Mouse (Mus musculus): ENCODE data around the gene Dgkg. TPM values are rescaled to one million over a fixed set of nuclear protein-coding genes. Genes with fewer than 3 reads are reported as not detected.

The Dgkg gene
- polyA plus RNA-seq, 3 experiments from 2014 or later, result 0.14 to 0.94 (median 0.25) TPM

DNA sequence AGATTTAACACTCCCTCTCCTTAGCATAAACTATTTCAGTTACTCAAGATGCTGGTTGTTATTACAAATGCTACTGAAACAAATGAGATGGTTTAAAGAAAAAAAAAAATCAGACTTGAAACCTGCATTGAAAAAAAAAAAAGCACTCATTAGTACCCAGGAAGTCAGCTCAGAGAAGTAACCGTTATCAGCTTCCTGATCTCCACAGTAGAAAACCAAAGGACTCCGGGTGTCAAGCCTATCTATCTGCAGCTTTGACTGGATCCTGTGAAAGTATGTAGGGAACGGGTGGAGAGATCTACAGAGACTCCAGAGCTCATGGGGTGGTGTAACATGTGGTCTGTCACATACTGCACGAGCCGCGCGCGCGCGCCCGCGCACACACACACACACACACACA is 225.2 kb downstream of the Dgkg start:
- peak; percentile 86 for ATAC-seq

DNA sequence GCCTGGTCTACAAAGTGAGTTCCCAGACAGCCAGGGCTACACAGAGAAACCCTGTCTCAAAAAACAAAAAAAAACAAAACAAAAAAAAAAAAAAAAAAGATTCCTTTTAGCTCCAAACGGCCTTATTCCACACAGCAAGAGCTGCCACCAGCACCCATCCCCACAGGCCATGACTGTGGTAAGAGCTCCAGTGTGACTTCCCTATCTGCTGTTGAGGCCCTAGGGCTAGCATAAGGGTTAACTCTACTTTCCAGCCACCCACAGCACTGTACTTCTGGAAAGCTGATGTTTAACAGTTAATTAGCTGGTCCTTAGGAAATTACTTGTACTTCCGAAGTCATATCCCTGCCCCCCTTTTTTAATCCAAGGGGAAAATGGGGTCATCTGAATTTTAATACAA is 225.7 kb downstream of the Dgkg start:
- ATAC-seq, result no peak

DNA sequence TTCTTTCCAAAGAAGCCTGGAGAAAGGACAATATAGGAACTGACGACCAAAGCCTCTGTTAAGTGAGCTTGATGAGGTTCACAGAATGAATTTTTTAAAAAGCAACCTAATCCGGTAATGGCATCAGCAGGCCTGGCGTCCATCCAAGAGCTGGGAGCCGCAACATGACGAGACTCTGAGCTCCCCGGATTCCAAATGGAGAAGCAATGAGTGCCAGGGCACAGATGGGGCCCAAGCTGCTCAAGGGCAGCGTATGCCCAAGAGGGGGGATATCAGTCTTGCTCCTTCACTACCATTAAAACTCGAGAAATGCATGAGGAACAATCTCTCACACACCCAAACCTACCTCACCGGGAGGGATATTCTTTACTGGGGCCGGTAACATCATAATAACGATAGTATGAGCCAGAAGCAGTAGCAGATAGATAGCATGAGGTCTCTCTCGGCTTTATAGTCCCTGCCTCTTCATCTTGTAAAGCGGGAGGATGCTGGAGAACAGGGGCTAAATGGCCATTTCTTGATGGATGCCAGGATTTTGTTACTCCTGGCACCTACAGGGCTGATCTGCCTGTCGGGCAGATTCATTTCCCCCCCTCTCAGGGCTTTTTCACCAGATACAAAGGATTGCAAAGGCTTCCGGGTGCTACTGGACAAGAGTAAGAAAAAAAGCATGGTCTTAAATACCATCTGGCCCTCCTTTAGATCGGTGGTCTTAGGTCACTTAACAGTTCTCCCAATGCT is 226.6 kb downstream of the Dgkg start:
- no peak for ATAC-seq

DNA sequence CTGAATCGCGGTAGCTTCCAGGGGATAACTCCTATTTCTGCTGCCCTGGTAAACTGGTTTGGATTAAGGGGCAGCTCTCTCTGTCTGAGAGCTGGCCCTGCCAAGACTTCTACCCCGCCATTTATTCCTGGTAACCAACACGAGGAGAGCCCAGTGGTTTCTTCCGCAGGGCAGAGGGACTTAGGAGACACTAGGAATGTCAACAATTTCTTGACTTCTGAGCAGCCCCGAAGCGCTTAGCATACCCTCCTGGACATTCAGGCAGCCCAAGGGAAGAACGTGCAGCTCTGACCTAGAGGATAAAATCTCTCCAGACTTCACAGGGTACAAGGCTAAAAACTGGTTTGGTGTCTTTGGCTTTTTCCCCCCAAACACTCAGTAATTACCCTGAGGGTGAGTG is 227.6 kb downstream of the Dgkg start:
- ATAC-seq, result no peak

DNA sequence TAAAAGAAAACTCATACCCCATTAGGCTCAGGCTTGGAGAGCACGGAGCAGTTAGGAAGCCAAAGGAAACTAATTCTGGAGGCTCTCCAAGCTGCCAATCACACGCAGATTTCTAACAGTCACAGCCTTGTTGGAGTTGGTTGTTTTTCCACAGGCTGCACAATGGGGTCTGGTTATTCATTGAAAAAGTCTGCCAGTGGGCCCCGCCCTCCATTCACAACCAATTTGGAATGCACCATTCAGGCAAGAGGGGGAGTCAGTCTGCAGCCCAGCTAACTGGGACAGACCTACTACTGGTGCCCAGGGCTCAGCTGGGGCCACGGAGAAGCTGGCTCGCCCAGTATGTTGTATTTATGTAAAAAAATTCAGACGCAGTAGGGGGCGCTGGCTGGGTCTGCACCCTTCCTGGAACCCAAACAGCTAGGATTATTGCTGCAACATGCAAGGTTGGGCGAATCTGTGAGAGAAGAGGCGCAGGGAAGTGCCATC is 228.1 kb downstream of the Dgkg start:
- ATAC-seq, result no peak

DNA sequence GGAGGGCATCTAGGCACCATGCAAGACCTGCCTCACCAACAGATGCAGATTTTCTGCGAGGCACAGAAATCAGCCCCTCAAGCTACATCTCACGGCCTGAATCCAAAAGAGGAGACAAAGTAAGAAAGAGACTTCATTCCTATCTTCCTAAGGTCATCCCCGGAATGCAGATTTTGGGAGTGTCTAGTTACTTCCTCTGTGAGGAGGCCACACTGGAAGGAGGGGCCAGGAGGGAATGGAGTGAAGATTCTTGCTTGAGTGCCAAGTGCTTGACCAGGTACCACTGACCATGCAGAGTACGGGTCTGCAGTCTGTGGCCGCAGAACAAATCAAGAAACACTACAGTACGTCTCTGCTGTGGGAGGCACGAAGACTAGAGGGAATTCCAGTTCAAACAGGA is 230.2 kb downstream of the Dgkg start:
- ATAC-seq, result no peak

DNA sequence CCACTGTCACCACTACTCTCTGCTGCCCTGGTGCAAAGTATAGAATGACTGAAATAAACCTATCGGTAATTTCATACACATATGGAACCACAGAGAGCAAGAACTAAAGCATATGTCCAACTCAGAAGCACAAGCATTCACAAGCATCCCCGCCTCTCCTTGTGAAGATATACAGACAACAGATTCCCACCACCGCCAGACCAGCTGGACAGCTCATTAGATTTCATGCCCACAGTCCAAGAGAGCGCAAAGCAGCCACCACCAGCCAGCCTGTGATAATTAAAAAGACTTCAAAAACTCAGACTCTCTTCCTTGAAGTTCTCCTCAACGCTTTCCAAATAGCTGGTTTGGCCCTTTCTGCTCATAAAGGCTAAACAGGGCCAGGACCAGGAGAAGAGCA is 234.8 kb downstream of the Dgkg start:
- ATAC-seq, result no peak

Other genes starting within 250 kb of the Dgkg start
- 1 to 10 TPM; 2.5 to 5.6 (median 5.2) TPM for gene Etv5, start 217.5 kb downstream of the Dgkg start, polyA plus RNA-seq (2017; shearing (Covaris generic))
- not detected for gene Crygs, start 154.4 kb upstream of the Dgkg start, polyA plus RNA-seq (2017; shearing (Covaris generic))
- gene Tbccd1, start 200.4 kb upstream of the Dgkg start, polyA plus RNA-seq (2017; shearing (Covaris generic)), result 10 to 100 TPM; 17.4 to 21.0 (median 19.4) TPM
- 10 to 100 TPM; 43.0 to 79.0 (median 48.2) TPM for gene Dnajb11, start 200.6 kb upstream of the Dgkg start, polyA plus RNA-seq (2017; shearing (Covaris generic))
- gene Ahsg, start 234.1 kb upstream of the Dgkg start, polyA plus RNA-seq (2017; shearing (Covaris generic)), result not detected

Measured in inflammation-experienced regulatory T-cells, adult 6 months (primary cell).